Mouse (Mus musculus) bone marrow macrophage, adult 2 months (primary cell): ENCODE results near the gene Nav1.

Source experiments
- CTCF ChIP-seq: IDR thresholded peaks from 2 replicates; pipeline ENCODE4 v1.5.1; 2012; ENCODE audit warnings: low read depth, mild to moderate bottlenecking, low read length, moderate library complexity
- POLR2A ChIP-seq: IDR thresholded peaks from 2 replicates; pipeline ENCODE4 v1.6.1; 2012; ENCODE audit warnings: mild to moderate bottlenecking, low read depth, low read length, borderline replicate concordance

- no peak for TF ChIP-seq POLR2A
- TF ChIP-seq CTCF: no peak
Measured at GRCm38 (mm10) chr1:135430669-135431017, 176.5 kb downstream of the Nav1 start.
